Mouse (Mus musculus) erythroblast, embryonic 14.5 days (primary cell): ENCODE data around the gene Ddhd1.

Experiments used
- GATA1 ChIP-seq: IDR thresholded peaks from 2 replicates; pipeline ENCODE4 v1.6.1; 2012; ENCODE audit warnings: low read length, inconsistent platforms, mixed read lengths
- TAL1 ChIP-seq: IDR thresholded peaks from 3 replicates; pipeline ENCODE4 v1.6.1; 2012; ENCODE audit warnings: low read length, inconsistent platforms, mixed read lengths

DNA sequence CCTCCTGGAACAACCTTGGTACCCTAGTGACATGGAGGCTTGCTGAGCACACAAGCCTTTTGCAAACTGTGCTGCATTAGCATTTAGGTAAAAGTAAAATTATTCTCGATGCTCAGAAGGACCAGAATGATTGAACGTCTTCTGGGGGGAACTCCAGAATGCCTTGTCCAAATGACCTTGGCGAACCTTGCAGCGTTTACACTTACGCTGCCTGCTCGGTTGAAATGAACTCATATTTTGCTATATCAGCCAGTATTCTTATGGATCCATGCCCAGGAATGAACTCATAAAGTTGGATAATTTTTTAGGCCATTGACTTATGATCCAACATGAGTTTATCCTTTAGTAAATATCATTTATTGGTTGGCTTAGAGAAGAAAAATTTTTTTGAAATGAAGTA lies 103.6 kb downstream of the Ddhd1 start:
- TF ChIP-seq GATA1, result no peak
- no peak for TF ChIP-seq TAL1
